Mouse (Mus musculus): ENCODE measurements around the gene Lrrn2. TPM values are rescaled to one million over a fixed set of nuclear protein-coding genes. Genes with fewer than 3 reads are reported as not detected.

The Lrrn2 gene
- polyA plus RNA-seq (2014; fragmentation: Nextera tagmentation; extraction: Ambion mirVana) = 6.2 and 7.2 TPM in 2 replicates

GRCm38 (mm10) chr1:132880161-132881005, at the start of gene Lrrn2:
Lrrn2 (plus strand) TSS chr1:132880273.
- H3K27me3 ChIP-seq (ENCODE audit: control insufficient read depth, insufficient read depth, low read length) = peaks cover 11% of the 10 kb centered on the region; the same call in 1 of the 2 replicates

DNA sequence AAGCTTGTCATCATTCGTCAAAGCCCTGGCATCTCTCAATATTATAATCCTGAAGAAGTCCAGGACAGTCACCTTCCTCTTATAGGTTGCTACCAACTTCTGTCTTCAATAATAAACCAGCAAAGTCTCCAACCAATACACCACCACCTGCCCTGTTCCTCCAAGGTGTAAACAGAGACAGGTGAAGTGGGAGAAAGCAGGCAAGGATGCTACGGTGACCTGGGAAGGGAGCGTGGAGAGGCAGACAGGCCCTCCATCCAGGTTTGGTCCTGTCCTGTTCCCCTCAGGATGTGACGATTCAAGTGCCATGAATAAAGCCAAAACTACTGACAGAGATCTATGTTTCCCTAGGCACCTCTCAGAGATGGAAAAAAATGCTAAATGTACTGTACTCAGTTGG, 48.1 kb upstream of the Lrrn2 start:
- no peak for ATAC-seq (ENCODE audit: low FRiP score)
- H3K36me3 ChIP-seq (ENCODE audit: control insufficient read depth, insufficient read depth, low read length) = no peaks in the 10 kb centered on the region
- H3K27ac ChIP-seq (ENCODE audit: low read depth, low read length) = no peak overlapping the region
- no peaks in the 10 kb centered on the region for H3K4me1 ChIP-seq (replicated peaks; ENCODE audit: control insufficient read depth, insufficient read depth, low read length)
- H3K9me3 ChIP-seq (ENCODE audit: control insufficient read depth, low read length) = no peaks in the 10 kb centered on the region
- no peaks in the 10 kb centered on the region for H3K27me3 ChIP-seq (ENCODE audit: control insufficient read depth, insufficient read depth, low read length)
- no peak overlapping the region for H3K9ac ChIP-seq (ENCODE audit: low read depth, low read length)
- no peak for DNase-seq (ENCODE audit: low spot score)
- no peak overlapping the region for H3K4me2 ChIP-seq (replicated peaks; ENCODE audit: low read depth, low read length)
- H3K4me3 ChIP-seq (ENCODE audit: low read depth, low read length) = no peak overlapping the region
- 89% methylated on average over 4 of the region's 4 CpGs for WGBS

More at GRCm38 (mm10) chr1:132880161-132881005, at the start of gene Lrrn2:
- ATAC-seq (ENCODE audit: low FRiP score) = peak; percentile 75
- Histone ChIP-seq H3K4me2 (replicated peaks; ENCODE audit: low read depth, low read length) (peak within 1 kb of the TSS; percentile 96), H3K36me3 (ENCODE audit: control insufficient read depth, insufficient read depth, low read length) (no peaks in the 10 kb centered on the region), H3K9me3 (ENCODE audit: control insufficient read depth, low read length) (no peaks in the 10 kb centered on the region), H3K4me1 (replicated peaks; ENCODE audit: control insufficient read depth, insufficient read depth, low read length) (peaks cover 7% of the 10 kb centered on the region), H3K9ac (ENCODE audit: low read depth, low read length) (peak within 1 kb of the TSS; percentile 74), H3K27ac (ENCODE audit: low read depth, low read length) (peak within 1 kb of the TSS; percentile 70), H3K4me3 (ENCODE audit: low read depth, low read length) (peak within 1 kb of the TSS; percentile 71)
- under 1% methylated on average over 48 of the region's 80 CpGs for WGBS
- peak; percentile 74 for DNase-seq (ENCODE audit: low spot score)

- no peak for ATAC-seq (ENCODE audit: low FRiP score)
- WGBS = 62% methylated on average over 8 of the region's 8 CpGs
- H3K4me1 ChIP-seq (replicated peaks; ENCODE audit: control insufficient read depth, insufficient read depth, low read length) = no peaks in the 10 kb centered on the region
- H3K27me3 ChIP-seq (ENCODE audit: control insufficient read depth, insufficient read depth, low read length) = no peaks in the 10 kb centered on the region
- H3K4me3 ChIP-seq (ENCODE audit: low read depth, low read length) = no peak overlapping the region
- no peak overlapping the region for H3K4me2 ChIP-seq (replicated peaks; ENCODE audit: low read depth, low read length)
- no peak overlapping the region for H3K9ac ChIP-seq (ENCODE audit: low read depth, low read length)
- no peak for DNase-seq (ENCODE audit: low spot score)
- H3K9me3 ChIP-seq (ENCODE audit: control insufficient read depth, low read length) = no peaks in the 10 kb centered on the region
- H3K27ac ChIP-seq (ENCODE audit: low read depth, low read length) = no peak overlapping the region
- H3K36me3 ChIP-seq (ENCODE audit: control insufficient read depth, insufficient read depth, low read length) = no peaks in the 10 kb centered on the region
Observed at GRCm38 (mm10) chr1:132834037-132834436, 46.0 kb upstream of the Lrrn2 start.

DNA sequence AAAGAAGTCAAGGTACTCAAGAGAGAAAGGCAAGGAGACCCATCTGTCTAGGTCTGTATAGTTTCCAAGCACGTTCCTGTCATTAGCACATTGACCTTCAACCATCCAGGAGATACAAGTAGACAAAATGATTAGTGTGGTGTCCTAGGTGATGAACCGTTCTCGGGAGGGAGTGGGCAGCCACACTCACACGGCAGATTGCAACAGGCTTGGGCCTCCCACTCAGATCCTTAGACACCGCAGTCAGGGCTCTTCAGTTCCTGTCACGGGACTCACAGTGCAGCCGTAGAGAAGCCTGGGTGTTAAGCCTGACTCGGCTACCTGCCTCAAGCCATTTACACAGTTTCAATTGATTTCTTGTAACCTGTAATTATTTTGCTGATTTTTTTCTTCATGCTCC, 43.2 kb upstream of the Lrrn2 start:
- Histone ChIP-seq H3K36me3 (ENCODE audit: control insufficient read depth, insufficient read depth, low read length) (no peaks in the 10 kb centered on the region), H3K9ac (ENCODE audit: low read depth, low read length) (no peak overlapping the region), H3K4me2 (replicated peaks; ENCODE audit: low read depth, low read length) (no peak overlapping the region), H3K4me1 (replicated peaks; ENCODE audit: control insufficient read depth, insufficient read depth, low read length) (no peaks in the 10 kb centered on the region), H3K4me3 (ENCODE audit: low read depth, low read length) (no peak overlapping the region), H3K27ac (ENCODE audit: low read depth, low read length) (no peak overlapping the region), H3K27me3 (ENCODE audit: control insufficient read depth, insufficient read depth, low read length) (no peaks in the 10 kb centered on the region), H3K9me3 (ENCODE audit: control insufficient read depth, low read length) (no peaks in the 10 kb centered on the region)
- DNase-seq (ENCODE audit: low spot score) (no peak), ATAC-seq (ENCODE audit: low FRiP score) (no peak)
- WGBS = 80% methylated on average over 8 of the region's 8 CpGs

GRCm38 (mm10) chr1:132837691-132838090, 42.4 kb upstream of the Lrrn2 start:
- Histone ChIP-seq H3K27me3 (ENCODE audit: control insufficient read depth, insufficient read depth, low read length) (no peaks in the 10 kb centered on the region), H3K4me1 (replicated peaks; ENCODE audit: control insufficient read depth, insufficient read depth, low read length) (no peaks in the 10 kb centered on the region), H3K9ac (ENCODE audit: low read depth, low read length) (no peak overlapping the region), H3K4me2 (replicated peaks; ENCODE audit: low read depth, low read length) (no peak overlapping the region), H3K4me3 (ENCODE audit: low read depth, low read length) (no peak overlapping the region), H3K36me3 (ENCODE audit: control insufficient read depth, insufficient read depth, low read length) (no peaks in the 10 kb centered on the region), H3K27ac (ENCODE audit: low read depth, low read length) (no peak overlapping the region), H3K9me3 (ENCODE audit: control insufficient read depth, low read length) (no peaks in the 10 kb centered on the region)
- ATAC-seq (ENCODE audit: low FRiP score) (no peak), DNase-seq (ENCODE audit: low spot score) (no peak)
- WGBS = 81% methylated on average over 5 of the region's 5 CpGs

- H3K27me3 ChIP-seq (ENCODE audit: control insufficient read depth, insufficient read depth, low read length) = no peaks in the 10 kb centered on the region
- H3K36me3 ChIP-seq (ENCODE audit: control insufficient read depth, insufficient read depth, low read length) = no peaks in the 10 kb centered on the region
- no peaks in the 10 kb centered on the region for H3K9me3 ChIP-seq (ENCODE audit: control insufficient read depth, low read length)
- 74% methylated on average over 1 of the region's 1 CpGs for WGBS
- no peaks in the 10 kb centered on the region for H3K4me1 ChIP-seq (replicated peaks; ENCODE audit: control insufficient read depth, insufficient read depth, low read length)
- no peak overlapping the region for H3K27ac ChIP-seq (ENCODE audit: low read depth, low read length)
- ATAC-seq (ENCODE audit: low FRiP score) = no peak
- no peak overlapping the region for H3K4me2 ChIP-seq (replicated peaks; ENCODE audit: low read depth, low read length)
- no peak overlapping the region for H3K4me3 ChIP-seq (ENCODE audit: low read depth, low read length)
- DNase-seq (ENCODE audit: low spot score) = no peak
- no peak overlapping the region for H3K9ac ChIP-seq (ENCODE audit: low read depth, low read length)
Observed at GRCm38 (mm10) chr1:132838371-132838770, 41.7 kb upstream of the Lrrn2 start.

- H3K36me3 ChIP-seq (ENCODE audit: control insufficient read depth, insufficient read depth, low read length) = no peaks in the 10 kb centered on the region
- ATAC-seq (ENCODE audit: low FRiP score) (no peak), DNase-seq (ENCODE audit: low spot score) (peak; percentile 23)
- H3K4me3 ChIP-seq (ENCODE audit: low read depth, low read length) = no peak overlapping the region
- no peak overlapping the region for H3K9ac ChIP-seq (ENCODE audit: low read depth, low read length)
- no peaks in the 10 kb centered on the region; the same call in 1 of the 2 replicates for H3K9me3 ChIP-seq (ENCODE audit: control insufficient read depth, low read length)
- no peaks in the 10 kb centered on the region for H3K4me1 ChIP-seq (replicated peaks; ENCODE audit: control insufficient read depth, insufficient read depth, low read length)
- no peaks in the 10 kb centered on the region for H3K27me3 ChIP-seq (ENCODE audit: control insufficient read depth, insufficient read depth, low read length)
- H3K4me2 ChIP-seq (replicated peaks; ENCODE audit: low read depth, low read length) = no peak overlapping the region
- H3K27ac ChIP-seq (ENCODE audit: low read depth, low read length) = no peak overlapping the region
- 80% methylated on average over 10 of the region's 10 CpGs for WGBS
Observed at GRCm38 (mm10) chr1:132843612-132844011, 36.5 kb upstream of the Lrrn2 start.

- Histone ChIP-seq H3K4me3 (ENCODE audit: low read depth, low read length) (no peak overlapping the region), H3K4me2 (replicated peaks; ENCODE audit: low read depth, low read length) (no peak overlapping the region), H3K27ac (ENCODE audit: low read depth, low read length) (no peak overlapping the region), H3K4me1 (replicated peaks; ENCODE audit: control insufficient read depth, insufficient read depth, low read length) (no peaks in the 10 kb centered on the region), H3K9me3 (ENCODE audit: control insufficient read depth, low read length) (no peaks in the 10 kb centered on the region; the same call in 1 of the 2 replicates), H3K27me3 (ENCODE audit: control insufficient read depth, insufficient read depth, low read length) (no peaks in the 10 kb centered on the region), H3K9ac (ENCODE audit: low read depth, low read length) (no peak overlapping the region), H3K36me3 (ENCODE audit: control insufficient read depth, insufficient read depth, low read length) (no peaks in the 10 kb centered on the region)
- DNase-seq (ENCODE audit: low spot score) (no peak), ATAC-seq (ENCODE audit: low FRiP score) (no peak)
- 93% methylated on average over 20 of the region's 20 CpGs for WGBS
Observed at GRCm38 (mm10) chr1:132844088-132844804, 35.8 kb upstream of the Lrrn2 start.
